Mouse (Mus musculus) forebrain, embryonic 11.5 days (tissue): ENCODE measurements around the gene H2afy2. TPM values are rescaled to one million over a fixed set of nuclear protein-coding genes. Genes with fewer than 3 reads are reported as not detected.

Source experiments
- ATAC-seq: fragments of 200-750 bp; cut with Nextera tagmentation; replicated peaks from 2 replicates; pipeline ENCODE4 v1.8.0; 2017; ENCODE audit warnings: moderate TSS enrichment; ENCODE audit not compliant: low FRiP score
- DNase-seq: peaks from one replicate; pipeline ENCODE4 v3.0.0-alpha.2; 2017; ENCODE audit warnings: low spot score
- H3K27ac ChIP-seq: fragments of 300-500 bp; sonication (generic); 2 replicates; pipeline ENCODE4 v1.5.1; 2014; ENCODE audit warnings: low read depth, low read length
- H3K27me3 ChIP-seq: fragments of 300-500 bp; sonication (generic); 2 replicates; pipeline ENCODE4 v1.6.1; 2014; ENCODE audit warnings: mild to moderate bottlenecking, low read length, mixed read lengths; ENCODE audit not compliant: control insufficient read depth, insufficient read depth
- H3K36me3 ChIP-seq: fragments of 300-500 bp; sonication (generic); 2 replicates; pipeline ENCODE4 v1.6.1; 2014; ENCODE audit warnings: mild to moderate bottlenecking, low read length, moderate library complexity, mixed read lengths; ENCODE audit not compliant: control insufficient read depth, insufficient read depth
- H3K4me1 ChIP-seq: fragments of 300-500 bp; sonication (generic); replicated peaks from 2 replicates; pipeline ENCODE4 v1.6.1; 2014; ENCODE audit warnings: low read length, mixed read lengths; ENCODE audit not compliant: control insufficient read depth, insufficient read depth
- H3K4me2 ChIP-seq: fragments of 300-500 bp; sonication (generic); 2 replicates; pipeline ENCODE4 v1.6.1; 2014; ENCODE audit warnings: low read depth, mild to moderate bottlenecking, low read length, moderate library complexity, mixed read lengths; ENCODE audit not compliant: severe bottlenecking
- H3K4me3 ChIP-seq: fragments of 300-500 bp; sonication (generic); 2 replicates; pipeline ENCODE4 v1.5.1; 2014; ENCODE audit warnings: low read depth, low read length
- H3K9ac ChIP-seq: fragments of 300-500 bp; sonication (generic); 2 replicates; pipeline ENCODE4 v1.6.1; 2014; ENCODE audit warnings: low read length
- H3K9me3 ChIP-seq: fragments of 300-500 bp; sonication (generic); 2 replicates; pipeline ENCODE4 v1.6.1; 2016; ENCODE audit warnings: low read length, mixed read lengths; ENCODE audit not compliant: control insufficient read depth
- WGBS: fragments of 180-500 bp; shearing (Covaris S2); extraction: QIAGEN DNeasy Blood & Tissue Kit; methylation state at CpG from one replicate; pipeline ENCODE4 v1.1.7; 2014; 5-methylcytosine and 5-hydroxymethylcytosine counted together
- polyA plus RNA-seq: library from polyadenylated mRNA; unstranded; fragments of >200 nt; fragmentation: Nextera tagmentation; extraction: Ambion mirVana; gene quantifications from 2 replicates; pipeline ENCODE4 v1.2.1, GENCODE M21; 2014

The H2afy2 gene
- polyA plus RNA-seq, 1 experiment from 2014 or later: 266 TPM

- H3K9ac ChIP-seq: no peak overlapping the region
- H3K4me1 ChIP-seq: peaks cover 8% of the 10 kb centered on the region; the same call in 1 of the 2 replicates
- H3K9me3 ChIP-seq: no peaks in the 10 kb centered on the region
- 25% methylated on average over 5 of the region's 5 CpGs for WGBS
- H3K4me3 ChIP-seq: no peak overlapping the region
- ATAC-seq (peak; percentile 64; the same call in 1 of the 2 replicates), DNase-seq (peak; percentile 62)
- no peak overlapping the region for H3K27ac ChIP-seq
- H3K27me3 ChIP-seq: no peaks in the 10 kb centered on the region
- H3K36me3 ChIP-seq: no peaks in the 10 kb centered on the region; the same call in 1 of the 2 replicates
- H3K4me2 ChIP-seq: no peak overlapping the region
These were observed 18.4 kb downstream of the H2afy2 start for GRCm38 (mm10) chr10:61765558-61765957.

DNA sequence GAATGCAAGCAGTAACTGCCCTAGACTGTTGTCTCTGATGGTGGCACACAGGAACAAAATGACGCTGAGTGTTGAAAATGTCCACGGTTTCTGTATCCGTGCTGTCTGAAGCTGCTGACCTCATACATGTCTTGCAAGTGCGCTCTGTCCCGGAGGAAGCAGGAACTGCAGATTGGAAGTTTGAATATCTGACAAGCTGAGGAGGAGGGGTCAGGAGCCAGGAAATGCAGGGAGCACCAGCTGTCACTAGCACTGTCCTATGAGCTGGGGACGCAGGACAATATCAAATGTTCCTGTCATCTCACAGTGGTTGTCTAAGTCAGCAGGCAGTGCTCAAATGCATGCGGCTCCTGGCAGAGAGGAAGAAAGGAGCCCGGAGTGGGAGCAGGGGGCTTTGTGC lies 19.3 kb downstream of the H2afy2 start:
- H3K4me1 ChIP-seq: peaks cover 8% of the 10 kb centered on the region; the same call in 1 of the 2 replicates
- H3K27ac ChIP-seq: no peak overlapping the region
- 84% methylated on average over 8 of the region's 8 CpGs for WGBS
- no peaks in the 10 kb centered on the region; the same call in 1 of the 2 replicates for H3K36me3 ChIP-seq
- no peak for DNase-seq
- no peaks in the 10 kb centered on the region for H3K9me3 ChIP-seq
- no peak for ATAC-seq
- H3K4me2 ChIP-seq: no peak overlapping the region
- H3K9ac ChIP-seq: no peak overlapping the region
- no peak overlapping the region for H3K4me3 ChIP-seq
- H3K27me3 ChIP-seq: no peaks in the 10 kb centered on the region

- Histone ChIP-seq H3K36me3 (peaks cover 2% of the 10 kb centered on the region; the same call in 1 of the 2 replicates), H3K27ac (no peak overlapping the region), H3K4me1 (no peaks in the 10 kb centered on the region; the same call in 1 of the 2 replicates), H3K9ac (no peak overlapping the region), H3K4me3 (no peak overlapping the region), H3K4me2 (no peak overlapping the region), H3K27me3 (no peaks in the 10 kb centered on the region), H3K9me3 (no peaks in the 10 kb centered on the region)
- DNase-seq (no peak), ATAC-seq (no peak)
- 81% methylated on average over 6 of the region's 6 CpGs for WGBS
These were observed 24.1 kb downstream of the H2afy2 start for GRCm38 (mm10) chr10:61759869-61760268.

DNA sequence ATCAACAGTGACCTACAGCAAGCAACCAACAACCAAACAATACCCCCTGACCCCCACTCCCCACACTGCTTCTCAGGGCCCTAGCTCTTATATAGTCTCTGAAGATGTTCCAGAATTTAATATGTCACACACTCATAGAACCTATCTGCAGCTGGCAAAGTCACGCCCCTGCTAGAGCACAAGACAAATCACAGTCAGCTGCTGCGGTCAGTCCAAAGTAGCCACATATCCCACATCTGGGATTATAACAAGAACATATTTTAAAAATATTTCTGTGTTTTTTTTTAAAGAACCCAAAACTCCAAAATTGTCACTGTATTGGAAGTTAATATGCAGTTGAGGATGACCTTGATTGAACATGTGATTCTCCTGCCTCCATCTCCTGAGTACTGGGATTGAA lies 25.0 kb downstream of the H2afy2 start:
- Histone ChIP-seq H3K4me3 (no peak overlapping the region), H3K9me3 (no peaks in the 10 kb centered on the region), H3K9ac (no peak overlapping the region), H3K4me2 (no peak overlapping the region), H3K36me3 (peaks cover 2% of the 10 kb centered on the region; the same call in 1 of the 2 replicates), H3K27me3 (no peaks in the 10 kb centered on the region), H3K4me1 (no peaks in the 10 kb centered on the region), H3K27ac (no peak overlapping the region)
- 94% methylated on average over 2 of the region's 2 CpGs for WGBS
- DNase-seq (no peak), ATAC-seq (no peak)

- Histone ChIP-seq H3K4me3 (no peak overlapping the region), H3K27ac (no peak overlapping the region), H3K36me3 (peaks cover 2% of the 10 kb centered on the region; the same call in 1 of the 2 replicates), H3K9me3 (no peaks in the 10 kb centered on the region), H3K9ac (no peak overlapping the region), H3K4me2 (no peak overlapping the region), H3K27me3 (no peaks in the 10 kb centered on the region), H3K4me1 (no peaks in the 10 kb centered on the region)
- WGBS: 94% methylated on average over 14 of the region's 14 CpGs
- no peak for DNase-seq
- no peak for ATAC-seq
These were observed 26.9 kb downstream of the H2afy2 start for GRCm38 (mm10) chr10:61757022-61757421.

DNA sequence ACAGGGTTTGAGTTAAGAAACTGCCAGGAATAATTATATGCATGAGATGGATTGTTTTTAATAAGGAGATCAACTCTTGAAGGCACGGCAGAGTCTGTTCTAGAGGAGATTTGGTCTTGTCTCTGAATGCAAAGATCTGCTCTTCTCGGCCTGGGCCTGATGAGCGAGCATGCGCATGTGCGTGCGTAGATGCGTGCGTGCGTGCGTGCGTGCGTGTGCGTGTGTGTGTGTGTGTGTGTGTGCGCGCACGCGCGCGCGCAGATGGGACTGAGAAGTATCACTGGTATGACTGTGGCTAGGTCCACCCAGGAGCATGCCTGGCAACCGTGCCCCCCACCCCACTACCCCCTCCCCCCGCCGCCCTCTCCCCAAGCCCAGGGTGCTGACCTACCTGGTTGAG lies 30.9 kb downstream of the H2afy2 start:
- H3K9ac ChIP-seq: no peak overlapping the region
- no peaks in the 10 kb centered on the region for H3K9me3 ChIP-seq
- no peak overlapping the region for H3K4me2 ChIP-seq
- H3K27me3 ChIP-seq: no peaks in the 10 kb centered on the region
- no peak overlapping the region for H3K27ac ChIP-seq
- DNase-seq: no peak
- ATAC-seq: no peak
- H3K4me1 ChIP-seq: no peaks in the 10 kb centered on the region
- peaks cover 21% of the 10 kb centered on the region for H3K36me3 ChIP-seq
- WGBS: 97% methylated on average over 23 of the region's 23 CpGs
- no peak overlapping the region for H3K4me3 ChIP-seq

DNA sequence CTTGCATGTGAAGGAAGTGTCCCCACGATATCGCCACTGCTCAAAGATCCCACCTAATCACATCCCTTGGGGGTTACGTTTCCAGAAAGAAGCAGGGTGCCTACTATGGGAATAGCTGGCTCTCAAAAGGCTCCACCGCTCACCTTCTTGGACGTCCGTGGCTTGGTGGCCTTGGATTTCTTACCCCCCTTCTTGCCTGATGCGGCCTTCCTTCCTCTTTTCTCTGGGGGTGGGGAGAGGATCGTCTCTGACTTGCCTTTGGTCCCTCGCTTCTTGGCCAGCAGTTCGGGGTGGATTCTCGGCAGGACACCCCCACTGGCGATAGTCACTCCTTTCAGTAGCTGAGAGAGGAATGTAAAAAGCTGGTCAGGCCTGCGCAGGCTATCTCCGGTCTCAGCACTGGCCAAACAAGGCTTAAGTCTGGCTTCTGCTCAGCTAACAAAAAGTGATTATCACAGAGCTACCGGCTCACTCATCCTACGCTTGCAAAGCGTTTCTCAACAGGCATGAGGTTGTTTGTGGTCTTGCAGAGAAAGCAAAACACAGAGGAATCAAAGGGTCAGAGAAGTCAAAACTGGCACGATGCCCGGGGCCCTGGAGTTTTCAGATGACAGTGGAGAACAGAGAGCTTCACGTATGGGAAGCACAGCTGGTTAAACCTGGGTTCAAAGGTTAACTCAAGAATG lies 32.3 kb downstream of the H2afy2 start:
- H3K9ac ChIP-seq: no peak overlapping the region

DNA sequence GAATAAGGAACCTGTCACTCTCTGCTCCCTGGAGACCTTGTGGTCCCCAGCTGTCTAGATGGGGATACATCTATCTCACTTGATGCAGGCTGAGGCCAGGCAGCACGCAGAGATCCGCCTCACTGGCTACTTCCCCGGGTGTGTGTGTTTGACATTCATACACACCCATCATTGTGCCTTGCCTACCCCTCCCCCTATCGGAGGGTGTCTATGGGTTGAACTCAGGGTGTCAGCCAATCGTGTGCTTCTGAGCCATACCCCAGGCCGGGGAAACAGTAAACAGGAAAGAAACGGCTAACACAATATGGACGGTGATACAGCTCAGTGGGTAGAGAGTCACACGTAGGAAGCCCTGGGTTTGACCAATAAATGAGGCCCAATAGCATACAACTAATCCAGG lies 33.9 kb downstream of the H2afy2 start:
- DNase-seq (no peak), ATAC-seq (no peak)
- Histone ChIP-seq H3K36me3 (peaks cover 43% of the 10 kb centered on the region), H3K9ac (no peak overlapping the region), H3K27ac (no peak overlapping the region), H3K4me1 (no peaks in the 10 kb centered on the region), H3K9me3 (peaks cover 3% of the 10 kb centered on the region; the same call in 1 of the 2 replicates), H3K27me3 (no peaks in the 10 kb centered on the region), H3K4me2 (no peak overlapping the region), H3K4me3 (no peak overlapping the region)
- 88% methylated on average over 9 of the region's 9 CpGs for WGBS

More for the DNA sequence above, 32.3 kb downstream of the H2afy2 start:
- Histone ChIP-seq H3K4me1 (no peaks in the 10 kb centered on the region), H3K27ac (no peak overlapping the region), H3K27me3 (no peaks in the 10 kb centered on the region), H3K36me3 (peaks cover 29% of the 10 kb centered on the region), H3K9me3 (no peaks in the 10 kb centered on the region), H3K4me3 (no peak overlapping the region), H3K4me2 (no peak overlapping the region)
- WGBS: 88% methylated on average over 20 of the region's 20 CpGs
- DNase-seq (no peak), ATAC-seq (no peak)

DNA sequence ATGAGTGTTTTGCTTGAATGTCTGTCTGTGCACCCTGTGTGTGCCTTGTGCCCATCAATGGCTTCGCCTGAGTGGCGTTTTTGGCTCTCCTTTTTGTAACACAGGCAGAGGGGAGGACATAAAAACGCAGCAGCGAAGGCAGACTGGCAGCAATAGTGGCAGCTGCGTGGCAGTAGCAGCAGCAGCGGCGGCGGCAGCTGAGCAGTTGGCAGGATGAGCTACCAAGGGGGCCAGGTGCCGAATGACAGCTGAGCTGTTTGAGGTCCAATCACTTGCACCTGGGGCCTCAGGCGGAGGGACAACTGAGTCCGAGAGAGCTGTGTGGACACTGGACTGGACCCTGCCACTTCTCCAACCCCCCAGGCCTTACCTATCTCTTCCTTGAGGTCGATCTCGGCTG lies 36.6 kb downstream of the H2afy2 start:
- peaks cover 54% of the 10 kb centered on the region for H3K36me3 ChIP-seq
- no peak overlapping the region for H3K4me3 ChIP-seq
- H3K27me3 ChIP-seq: no peaks in the 10 kb centered on the region
- no peak overlapping the region for H3K9ac ChIP-seq
- no peaks in the 10 kb centered on the region for H3K4me1 ChIP-seq
- peaks cover 3% of the 10 kb centered on the region; the same call in 1 of the 2 replicates for H3K9me3 ChIP-seq
- ATAC-seq: no peak
- 94% methylated on average over 13 of the region's 13 CpGs for WGBS
- no peak overlapping the region for H3K27ac ChIP-seq
- H3K4me2 ChIP-seq: no peak overlapping the region
- no peak for DNase-seq
